Mouse (Mus musculus) CH12.LX (cell line): Measurements from ENCODE around the gene Plekhj1. TPM values are rescaled to one million over a fixed set of nuclear protein-coding genes. Genes with fewer than 3 reads are reported as not detected.

ENCODE experiments used
- DNase-seq: peaks from one replicate; pipeline ENCODE4 v3.0.0-alpha.2; 2013; ENCODE audit errors: extremely low read depth
- H3K27ac ChIP-seq: 2 replicates; pipeline ENCODE4 v1.5.1; 2012; ENCODE audit warnings: low read depth, mild to moderate bottlenecking, control low read depth, moderate library complexity; ENCODE audit not compliant: insufficient read depth
- H3K27me3 ChIP-seq: replicated peaks from 2 replicates; pipeline ENCODE3; 2012; ENCODE audit warnings: inconsistent platforms
- H3K36me3 ChIP-seq, 2 experiments: replicated peaks in 1 of 2; 2 replicates each; pipeline versions ENCODE3 to v1.6.1; 2012; ENCODE audit warnings: inconsistent platforms in 1 of 2, low read length in 1 of 2, mild to moderate bottlenecking in 1 of 2, mixed read lengths in 1 of 2, moderate library complexity in 1 of 2; ENCODE audit not compliant: control insufficient read depth in 1 of 2, insufficient read depth in 1 of 2
- H3K4me1 ChIP-seq, 2 experiments: 2 replicates each; pipeline ENCODE4 v1.6.1; 2012; ENCODE audit warnings: inconsistent platforms in 1 of 2, moderate library complexity in 1 of 2; ENCODE audit not compliant: insufficient read depth in 2 of 2, control insufficient read depth in 1 of 2
- H3K4me2 ChIP-seq: 2 replicates; pipeline ENCODE4 v1.6.1; 2012; ENCODE audit warnings: low read depth, mild to moderate bottlenecking, control low read depth; ENCODE audit not compliant: poor library complexity, insufficient read depth, severe bottlenecking
- H3K4me3 ChIP-seq, 3 experiments: fragments of 150-350 bp in 1 of 3; sonication (generic) in 1 of 3; replicated peaks in 1 of 3; 2 replicates each; pipeline versions ENCODE3 to v1.5.1; 2011 to 2012; ENCODE audit warnings: low read depth in 2 of 3, low read length in 2 of 3, mild to moderate bottlenecking in 2 of 3, moderate library complexity in 2 of 3, control low read depth in 1 of 3, improper control_type of control experiment in 1 of 3, inconsistent platforms in 1 of 3, mixed read lengths in 1 of 3; ENCODE audit not compliant: poor library complexity in 1 of 3
- H3K79me2 ChIP-seq: replicated peaks from 2 replicates; pipeline ENCODE4 v1.6.1; 2012; ENCODE audit warnings: mild to moderate bottlenecking, moderate library complexity; ENCODE audit not compliant: control insufficient read depth, poor library complexity, insufficient read depth, severe bottlenecking; ENCODE audit errors: extremely low read depth
- H3K9ac ChIP-seq: 2 replicates; pipeline ENCODE4 v1.6.1; 2012; ENCODE audit warnings: low read depth, mild to moderate bottlenecking, control low read depth, moderate library complexity; ENCODE audit not compliant: insufficient read depth
- H3K9me3 ChIP-seq: replicated peaks from 2 replicates; pipeline ENCODE3; 2012; ENCODE audit warnings: low read length, inconsistent platforms, mixed read lengths
- CHD1 ChIP-seq: IDR thresholded peaks from 2 replicates; pipeline ENCODE4 v1.6.1; 2012; ENCODE audit warnings: low read depth, low read length, improper control_type of control experiment, inconsistent platforms
- CHD2 ChIP-seq: IDR thresholded peaks from 2 replicates; pipeline ENCODE4 v1.6.1; 2011; ENCODE audit warnings: low read length, improper control_type of control experiment
- CTCF ChIP-seq, 2 experiments: IDR thresholded peaks in 1 of 2; conservative IDR thresholded peaks in 1 of 2; 2 replicates each; pipeline ENCODE4 v1.5.1; 2011 to 2012; ENCODE audit warnings: low read depth in 2 of 2, low read length in 2 of 2, improper control_type of control experiment in 1 of 2, inconsistent platforms in 1 of 2, mild to moderate bottlenecking in 1 of 2, moderate library complexity in 1 of 2
- E2F4 ChIP-seq: IDR thresholded peaks from 2 replicates; pipeline ENCODE4 v1.6.1; 2011; ENCODE audit warnings: low read depth, low read length, improper control_type of control experiment; ENCODE audit not compliant: insufficient replicate concordance
- EP300 ChIP-seq: IDR thresholded peaks from 2 replicates; pipeline ENCODE4 v1.6.1; 2011; ENCODE audit warnings: low read length, improper control_type of control experiment
- IRF4 ChIP-seq: IDR thresholded peaks from 2 replicates; pipeline ENCODE4 v1.6.1; 2014; ENCODE audit warnings: low read depth, mild to moderate bottlenecking, inconsistent platforms, low read length, improper control_type of control experiment
- JUND ChIP-seq: conservative IDR thresholded peaks from 2 replicates; pipeline ENCODE4 v1.6.1; 2011; ENCODE audit warnings: low read depth, low read length, improper control_type of control experiment
- KAT2A ChIP-seq: IDR thresholded peaks from 2 replicates; pipeline ENCODE4 v1.6.1; 2012; ENCODE audit warnings: low read length, improper control_type of control experiment, inconsistent platforms; ENCODE audit not compliant: insufficient replicate concordance
- MXI1 ChIP-seq: IDR thresholded peaks from 2 replicates; pipeline ENCODE4 v1.6.1; 2011; ENCODE audit warnings: mild to moderate bottlenecking, low read depth, low read length, improper control_type of control experiment
- MYC ChIP-seq: IDR thresholded peaks from 2 replicates; pipeline ENCODE4 v1.6.1; 2011; ENCODE audit warnings: low read depth, mild to moderate bottlenecking, improper control_type of control experiment, low read length
- NELFE ChIP-seq: IDR thresholded peaks from 2 replicates; pipeline ENCODE4 v1.6.1; 2011; ENCODE audit warnings: low read depth, low read length, improper control_type of control experiment
- NRF1 ChIP-seq: IDR thresholded peaks from 2 replicates; pipeline ENCODE4 v1.6.1; 2014; ENCODE audit warnings: low read depth, mild to moderate bottlenecking, inconsistent platforms, low read length, improper control_type of control experiment, moderate library complexity
- POLR2AphosphoS2 ChIP-seq: IDR thresholded peaks from 2 replicates; pipeline ENCODE4 v1.6.1; 2011; ENCODE audit warnings: low read depth, low read length, improper control_type of control experiment
- RCOR1 ChIP-seq: conservative IDR thresholded peaks from 2 replicates; pipeline ENCODE4 v1.6.1; 2012; ENCODE audit warnings: low read depth, mild to moderate bottlenecking, inconsistent platforms, low read length, improper control_type of control experiment
- SIN3A ChIP-seq: IDR thresholded peaks from 2 replicates; pipeline ENCODE4 v1.6.1; 2012; ENCODE audit warnings: low read length, improper control_type of control experiment, inconsistent platforms
- TBP ChIP-seq: conservative IDR thresholded peaks from 2 replicates; pipeline ENCODE4 v1.6.1; 2011; ENCODE audit warnings: low read depth, low read length, improper control_type of control experiment
- USF1 ChIP-seq: IDR thresholded peaks from 2 replicates; pipeline ENCODE4 v1.6.1; 2014; ENCODE audit warnings: low read depth, mild to moderate bottlenecking, inconsistent platforms, low read length, improper control_type of control experiment
- ZC3H11A ChIP-seq: IDR thresholded peaks from 2 replicates; pipeline ENCODE4 v1.6.1; 2012; ENCODE audit warnings: low read depth, mild to moderate bottlenecking, inconsistent platforms, low read length, improper control_type of control experiment
- ZKSCAN1 ChIP-seq: IDR thresholded peaks from 2 replicates; pipeline ENCODE4 v1.6.1; 2012; ENCODE audit warnings: low read depth, inconsistent platforms, low read length, improper control_type of control experiment, borderline replicate concordance
- ZMIZ1 ChIP-seq: IDR thresholded peaks from 2 replicates; pipeline ENCODE4 v1.6.1; 2012; ENCODE audit warnings: low read depth, mild to moderate bottlenecking, inconsistent platforms, low read length, improper control_type of control experiment
- dilution Hi-C: fragments of 300-500 bp; cut with MboI; formaldehyde crosslinking; loops from 2 replicates; pipeline ENCODE4 v1.14.3; 2020; ENCODE audit warnings: low sequenced_read_pairs; ENCODE audit not compliant: extremely low pct_unique_long_range_greater_than_20kb, extremely low pct_ligation_motif_present
- in situ Hi-C: fragments of 300-500 bp; cut with MboI; formaldehyde crosslinking; loops from 3 replicates; pipeline ENCODE4 v1.14.3; 2019; ENCODE audit warnings: low sequenced_read_pairs, low pct_ligation_motif_present, low pct_unique_long_range_greater_than_20kb, mixed read lengths
- polyA plus RNA-seq: library from polyadenylated mRNA; unstranded; fragments of >175 nt; gene quantifications from 2 replicates; pipeline ENCODE4 v1.2.1, GENCODE M21; 2012; ENCODE audit warnings: low read depth; ENCODE audit not compliant: insufficient read length
- total RNA-seq, 2 experiments: library from RNA; depleted of rRNA; stranded (reverse); fragments of 300-350 nt in 1 of 2; fragments of >200 nt in 1 of 2; gene quantifications; 2 replicates each; pipeline ENCODE4 v1.2.3; 2012 to 2014

The Plekhj1 gene
- total and polyA plus RNA-seq, 3 experiments, result 63.4 to 123 (median 63.8) TPM

DNA sequence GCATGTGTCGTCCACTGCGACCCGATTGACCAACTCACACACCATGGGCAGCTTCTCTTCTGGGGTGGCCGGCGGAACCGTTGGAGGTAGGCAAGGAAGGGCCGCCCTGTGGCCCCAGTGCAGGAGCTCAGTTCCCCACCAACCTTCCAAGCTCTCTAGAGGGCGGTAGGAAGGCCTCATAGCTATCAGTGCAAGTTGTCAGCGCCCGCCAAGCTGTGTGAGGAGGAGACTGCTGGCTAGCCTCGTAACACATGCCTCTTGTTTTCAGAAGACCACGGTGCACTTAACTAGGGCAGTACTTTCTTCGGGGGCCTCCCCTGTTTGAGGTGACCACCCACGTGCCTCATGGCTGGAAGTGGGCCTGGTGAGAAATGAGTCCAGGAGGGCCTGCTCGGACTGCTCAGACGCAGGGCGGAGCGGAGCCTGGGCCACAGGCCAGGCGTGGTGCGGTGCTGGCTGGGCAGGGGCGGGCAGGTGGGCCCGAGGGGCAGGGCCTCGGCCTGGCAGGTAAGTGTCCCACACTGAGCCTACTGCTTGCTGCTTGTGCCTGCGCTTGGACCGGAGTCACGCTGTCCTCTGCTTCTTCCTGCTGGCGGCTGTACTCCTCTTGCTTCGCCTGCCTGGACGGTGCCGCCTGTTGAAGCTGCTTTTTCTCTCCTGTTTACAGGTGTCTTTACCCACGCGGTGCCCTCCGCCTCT lies 6.8 kb downstream of the Plekhj1 start:
- H3K4me3 ChIP-seq, result no peak overlapping the region
- peaks cover 93 to 98% of the 10 kb centered on the region in 2 experiments for H3K36me3 ChIP-seq
- in situ Hi-C loops, result no loop called here
- H3K9ac ChIP-seq, result no peak overlapping the region
- H3K79me2 ChIP-seq, result peaks cover 5% of the 10 kb centered on the region
- no peak overlapping the region for H3K27ac ChIP-seq
- TF ChIP-seq NRF1 (no peak), JUND (no peak), MXI1 (no peak), USF1 (no peak), ZMIZ1 (no peak), EP300 (no peak), POLR2AphosphoS2 (no peak), RCOR1 (no peak), E2F4 (no peak), TBP (no peak), ZKSCAN1 (no peak), KAT2A (no peak), CHD2 (no peak), ZC3H11A (no peak), SIN3A (no peak)
- H3K9me3 ChIP-seq, result no peaks in the 10 kb centered on the region
- no peak for DNase-seq
- dilution Hi-C loops, result no loop called here
- no peaks in the 10 kb centered on the region for H3K27me3 ChIP-seq
- peaks cover 4 to 10% of the 10 kb centered on the region in 2 experiments for H3K4me1 ChIP-seq
- H3K4me2 ChIP-seq, result no peak overlapping the region

DNA sequence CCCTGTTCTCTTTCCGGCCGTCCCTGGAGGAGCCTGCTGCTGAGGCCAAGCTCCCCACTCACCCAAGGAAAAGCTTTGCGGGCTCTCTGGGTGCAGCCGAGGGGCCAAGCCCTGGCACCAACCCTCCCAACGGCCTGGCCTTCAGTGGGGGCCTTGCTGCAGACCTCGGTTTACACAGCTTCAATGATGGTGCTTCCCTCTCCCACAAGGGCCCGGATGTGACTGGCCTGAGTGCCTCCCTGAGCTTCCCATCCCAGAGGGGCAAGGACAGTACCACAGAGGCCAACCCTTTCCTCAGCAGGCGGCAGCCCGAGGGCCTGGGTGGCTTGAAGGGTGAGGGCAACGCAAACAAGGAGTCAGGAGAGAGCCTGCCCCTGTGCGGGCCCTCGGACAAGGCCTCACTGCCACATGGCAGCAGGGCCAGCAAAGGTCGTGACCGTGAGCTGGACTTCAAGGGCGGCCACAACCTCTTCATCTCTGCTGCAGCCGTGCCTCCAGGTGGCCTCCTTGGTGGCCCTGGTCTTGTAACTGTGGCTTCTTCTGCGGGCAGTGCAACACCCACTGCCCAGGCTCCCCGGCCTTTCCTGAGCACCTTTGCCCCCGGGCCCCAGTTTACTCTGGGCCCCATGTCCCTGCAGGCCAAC lies 7.5 kb downstream of the Plekhj1 start:
- Histone ChIP-seq H3K79me2 (no peaks in the 10 kb centered on the region), H3K9ac (no peak overlapping the region), H3K4me1 (peaks cover 0 to 3% of the 10 kb centered on the region in 2 experiments; a peak in 2 of 4 replicates), H3K4me3 (no peak overlapping the region), H3K27ac (no peak overlapping the region), H3K4me2 (no peak overlapping the region), H3K36me3 (peaks cover 94 to 98% of the 10 kb centered on the region in 2 experiments)
- no peak for DNase-seq
- TF ChIP-seq JUND, result no peak
- TF ChIP-seq SIN3A, result no peak
- no peak for TF ChIP-seq NELFE
- no peak for TF ChIP-seq MYC
- no peak for TF ChIP-seq USF1
- no peak for TF ChIP-seq IRF4
- TF ChIP-seq POLR2AphosphoS2, result no peak; the same call in 1 of the 2 replicates
- no peak for TF ChIP-seq CHD1
- no peak for TF ChIP-seq RCOR1
- TF ChIP-seq EP300, result no peak
- TF ChIP-seq CHD2, result no peak
- no peak for TF ChIP-seq CTCF (conservative IDR thresholded peaks at IDR 0.05 in 1 of 2, IDR thresholded peaks at IDR 0.05 in 1 of 2; ENCODE audit: low read depth in 2 of 2, low read length in 2 of 2)
- no peak for TF ChIP-seq ZKSCAN1
- no peak for TF ChIP-seq NRF1
- TF ChIP-seq, all 38 proteins: peak for 0
- Histone ChIP-seq H3K9me3 (no peaks in the 10 kb centered on the region), H3K27me3 (no peaks in the 10 kb centered on the region)
- in situ Hi-C loops, result no loop called here
- dilution Hi-C loops, result no loop called here
